Mouse (Mus musculus): ENCODE measurements around the gene Nicn1. TPM values are rescaled to one million over a fixed set of nuclear protein-coding genes. Genes with fewer than 3 reads are reported as not detected.

Nicn1 gene
- 2.4 TPM for total RNA-seq (2023)

DNA sequence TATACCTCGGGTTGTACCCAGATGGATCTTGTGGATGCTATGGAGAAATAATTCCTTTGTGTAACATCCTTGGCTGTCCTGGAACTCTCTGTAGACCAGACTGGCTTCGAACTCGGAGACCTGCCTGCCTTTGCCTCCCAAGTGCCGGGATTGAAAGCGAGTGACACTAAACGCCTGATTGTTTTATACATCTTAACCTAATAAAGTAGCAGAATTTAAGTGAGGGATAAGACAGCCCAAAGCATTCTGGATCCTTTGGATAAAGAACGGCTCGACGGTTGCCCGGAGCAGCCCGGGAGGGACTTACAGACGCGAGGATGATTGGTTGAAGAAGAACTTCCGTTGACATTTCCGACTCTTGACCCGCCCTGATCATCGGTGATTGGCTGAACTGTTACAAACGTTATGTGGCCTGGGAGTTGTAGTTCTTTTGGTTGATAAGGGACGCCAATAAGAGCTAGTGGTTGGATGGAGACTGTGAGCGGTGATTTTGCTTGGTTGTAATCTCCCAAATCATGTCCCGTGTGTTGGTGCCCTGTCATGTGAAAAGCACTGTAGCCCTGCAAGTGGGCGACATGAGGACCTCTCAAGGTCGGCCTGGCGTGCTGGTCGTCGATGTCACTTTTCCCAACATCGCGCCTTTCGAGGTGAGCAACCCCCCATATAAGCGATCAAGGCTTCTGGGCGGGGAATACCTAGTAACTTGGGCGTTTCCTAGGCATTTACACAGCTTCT lies at the start of gene Nicn1:
Gene Nicn1, plus strand, starts transcription at position 414 of the 735 bp plus-strand sequence.

GRCm38 (mm10) chr9:108263690-108264190 lies 26.5 kb upstream of the Nicn1 start, which contains the start of gene Dag1:
Dag1 (minus strand) TSS chr9:108263958.

GRCm38 (mm10) chr9:108296453-108297355 lies 6.5 kb downstream of the Nicn1 start, which contains the start of gene Amt:
Amt (plus strand) TSS chr9:108296853.

DNA sequence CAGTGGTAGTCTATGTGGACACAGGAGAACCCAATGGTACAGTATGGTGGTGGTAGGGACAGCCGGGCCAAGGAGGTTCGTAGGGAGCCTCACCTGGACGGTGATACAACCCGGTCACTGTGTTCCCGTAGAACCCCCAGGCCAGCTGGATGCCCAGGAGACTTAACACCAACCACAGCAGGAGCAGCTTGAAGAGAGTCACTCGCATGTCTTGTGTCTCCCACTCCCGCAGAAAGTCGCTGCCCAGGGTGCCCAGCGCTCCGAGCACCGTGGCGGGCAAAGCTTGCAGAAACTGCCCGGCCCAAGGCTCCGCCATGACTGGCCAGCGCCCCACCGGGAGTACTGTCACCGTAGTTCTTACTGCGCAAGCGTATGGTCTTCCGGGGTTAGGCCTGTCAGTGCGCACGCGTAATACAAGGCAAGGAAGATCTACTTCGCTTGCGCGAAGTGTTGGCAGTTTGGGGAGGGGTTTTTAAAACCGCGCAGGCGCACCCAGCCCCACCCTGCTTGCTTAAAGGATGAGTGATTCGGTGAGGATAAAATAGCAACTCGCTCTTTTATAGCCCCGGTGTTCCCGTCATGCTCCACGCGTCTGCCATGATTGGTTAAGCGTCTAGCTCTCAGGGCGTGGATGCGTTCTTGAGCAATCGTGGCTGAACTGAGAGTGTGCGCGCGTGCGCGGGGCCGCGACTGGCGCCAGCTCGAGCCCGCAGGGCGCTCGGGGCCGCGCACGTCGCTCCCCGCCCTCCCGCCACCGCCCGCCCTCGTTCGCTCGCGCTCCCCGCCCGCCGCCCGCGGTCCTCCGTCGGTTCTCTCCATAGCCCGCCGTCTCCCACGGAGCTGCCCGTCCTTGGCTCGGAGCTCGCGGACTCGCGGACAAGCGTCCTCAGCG lies 15.6 kb downstream of the Nicn1 start, which contains the start of the genes Rhoa and Tcta:
Gene Rhoa, plus strand, starts transcription at position 501 of the 892 bp plus-strand sequence.
Gene Tcta, minus strand, starts transcription at position 532 of the 892 bp plus-strand sequence.

GRCm38 (mm10) chr9:108338886-108339781 lies 48.9 kb downstream of the Nicn1 start, which contains the start of gene Gpx1:
Gpx1 (plus strand) TSS chr9:108338903.

Other genes starting within 250 kb of the Nicn1 start
- 23.7 TPM for gene Gmppb, start 241.2 kb upstream of the Nicn1 start, total RNA-seq (2023)
- 5.9 TPM for gene Amigo3, start 237.3 kb upstream of the Nicn1 start, total RNA-seq (2023)
- gene Mst1, start 210.0 kb upstream of the Nicn1 start, total RNA-seq (2023) = 0.26 TPM
- 172 TPM for gene Rnf123, start 207.1 kb upstream of the Nicn1 start, total RNA-seq (2023)
- gene Apeh, start 195.8 kb upstream of the Nicn1 start, total RNA-seq (2023) = 121 TPM
- gene Bsn, start 100.0 kb upstream of the Nicn1 start, total RNA-seq (2023) = 0.50 TPM
- 21.3 TPM for gene Dag1, start 26.5 kb upstream of the Nicn1 start, total RNA-seq (2023)
- 1.4 TPM for gene Amt, start 6.4 kb downstream of the Nicn1 start, total RNA-seq (2023)
- 371 TPM for gene Rhoa, start 15.7 kb downstream of the Nicn1 start, total RNA-seq (2023)
- 7.6 TPM for gene Tcta, start 15.7 kb downstream of the Nicn1 start, total RNA-seq (2023)
- 164 TPM for gene Gpx1, start 48.5 kb downstream of the Nicn1 start, total RNA-seq (2023)
- gene Usp4, start 57.4 kb downstream of the Nicn1 start, total RNA-seq (2023) = 142 TPM
- 4.2 TPM for gene 1700102P08Rik, start 102.4 kb downstream of the Nicn1 start, total RNA-seq (2023)
- not detected for gene Ccdc36, start 138.1 kb downstream of the Nicn1 start, total RNA-seq (2023)
- gene BC048562, start 146.1 kb downstream of the Nicn1 start, total RNA-seq (2023) = not detected
- gene Ccdc71, start 170.1 kb downstream of the Nicn1 start, total RNA-seq (2023) = 24.7 TPM
- 5.7 TPM for gene Klhdc8b, start 171.2 kb downstream of the Nicn1 start, total RNA-seq (2023)
- 0.59 TPM for gene Lamb2, start 189.3 kb downstream of the Nicn1 start, total RNA-seq (2023)
- 325 TPM for gene Usp19, start 200.2 kb downstream of the Nicn1 start, total RNA-seq (2023)
- gene Qars, start 217.3 kb downstream of the Nicn1 start, total RNA-seq (2023) = 200 TPM
- 248 TPM for gene Qrich1, start 226.4 kb downstream of the Nicn1 start, total RNA-seq (2023)